Mouse (Mus musculus) heart, embryonic 10.5 days (tissue): Measurements from ENCODE around the gene 5730596B20Rik. TPM values are rescaled to one million over a fixed set of nuclear protein-coding genes. Genes with fewer than 3 reads are reported as not detected.

Experiments
- DNase-seq: peaks from one replicate; pipeline ENCODE4 v3.0.0-alpha.2; 2017; ENCODE audit warnings: low spot score
- H3K27ac ChIP-seq: fragments of 300-500 bp; sonication (generic); 2 replicates; pipeline ENCODE4 v1.5.1; 2016; ENCODE audit warnings: mild to moderate bottlenecking
- H3K27me3 ChIP-seq: fragments of 300-500 bp; sonication (generic); 2 replicates; pipeline ENCODE4 v1.6.1; 2016; ENCODE audit warnings: mild to moderate bottlenecking; ENCODE audit not compliant: poor library complexity, insufficient read depth, severe bottlenecking
- H3K36me3 ChIP-seq: fragments of 300-500 bp; sonication (generic); 2 replicates; pipeline ENCODE4 v1.6.1; 2016; ENCODE audit warnings: mild to moderate bottlenecking, moderate library complexity
- H3K4me1 ChIP-seq: fragments of 300-500 bp; sonication (generic); 2 replicates; pipeline ENCODE4 v1.6.1; 2016; ENCODE audit warnings: mild to moderate bottlenecking
- H3K4me3 ChIP-seq: fragments of 300-500 bp; sonication (generic); 2 replicates; pipeline ENCODE4 v1.5.1; 2016; ENCODE audit warnings: mild to moderate bottlenecking, moderate library complexity
- H3K9me3 ChIP-seq: fragments of 300-500 bp; sonication (generic); 2 replicates; pipeline ENCODE4 v1.6.1; 2016; ENCODE audit warnings: mild to moderate bottlenecking, moderate library complexity
- WGBS: fragments of 180-500 bp; shearing (Covaris S2); methylation state at CpG from one replicate; pipeline ENCODE4 v1.1.7; 2016; 5-methylcytosine and 5-hydroxymethylcytosine counted together
- polyA plus RNA-seq: library from polyadenylated mRNA; unstranded; fragments of >200 nt; fragmentation: Nextera tagmentation; extraction: Ambion mirVana; gene quantifications from 2 replicates; pipeline ENCODE4 v1.2.1, GENCODE M21; 2016

The 5730596B20Rik gene
- polyA plus RNA-seq: 0.07 and 1.5 TPM in 2 replicates

DNA sequence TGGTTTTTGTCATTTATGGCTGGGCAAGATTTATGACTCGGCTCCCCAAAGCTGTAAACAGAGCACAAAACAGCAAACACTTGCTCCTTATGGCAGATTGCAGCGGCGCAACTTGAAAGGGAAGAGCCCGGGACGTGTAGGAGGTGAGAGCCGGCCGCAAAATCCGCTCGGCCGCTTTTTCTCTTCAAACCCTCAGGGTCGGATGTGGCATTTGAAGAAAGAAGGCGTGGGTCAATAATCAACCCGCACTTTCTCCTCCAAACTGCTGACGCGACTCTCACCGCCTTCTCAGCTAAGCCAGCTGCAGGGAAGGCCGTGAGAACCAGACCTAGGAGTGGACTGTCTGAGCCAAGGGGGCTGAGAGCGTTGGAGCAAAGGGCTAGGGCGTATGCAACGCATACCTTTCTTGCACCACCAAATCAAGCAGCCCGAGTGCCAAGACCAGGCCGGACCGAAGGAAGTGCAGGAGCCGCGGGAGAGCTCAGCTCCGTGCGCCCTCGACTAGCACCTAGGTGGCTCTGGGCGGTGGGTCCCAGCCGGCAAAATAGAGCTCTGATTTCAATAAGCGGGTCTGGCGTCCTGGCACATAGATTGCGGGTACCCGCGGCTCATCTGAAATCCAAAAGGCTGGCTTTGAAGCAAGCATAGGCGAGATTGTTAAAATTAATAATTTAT is at the start of gene 5730596B20Rik:
5730596B20Rik (plus strand) TSS at position 438 of the 675 bp plus-strand sequence.
- Histone ChIP-seq H3K27ac (peak within 1 kb of the TSS; percentile 87), H3K9me3 (no peaks in the 10 kb centered on the region), H3K27me3 (peaks cover 100% of the 10 kb centered on the region), H3K36me3 (no peaks in the 10 kb centered on the region), H3K4me3 (peak within 1 kb of the TSS; percentile 62), H3K4me1 (peaks cover 20% of the 10 kb centered on the region)
- under 1% methylated on average over 36 of the region's 36 CpGs for WGBS
- peak; percentile 75 for DNase-seq

DNA sequence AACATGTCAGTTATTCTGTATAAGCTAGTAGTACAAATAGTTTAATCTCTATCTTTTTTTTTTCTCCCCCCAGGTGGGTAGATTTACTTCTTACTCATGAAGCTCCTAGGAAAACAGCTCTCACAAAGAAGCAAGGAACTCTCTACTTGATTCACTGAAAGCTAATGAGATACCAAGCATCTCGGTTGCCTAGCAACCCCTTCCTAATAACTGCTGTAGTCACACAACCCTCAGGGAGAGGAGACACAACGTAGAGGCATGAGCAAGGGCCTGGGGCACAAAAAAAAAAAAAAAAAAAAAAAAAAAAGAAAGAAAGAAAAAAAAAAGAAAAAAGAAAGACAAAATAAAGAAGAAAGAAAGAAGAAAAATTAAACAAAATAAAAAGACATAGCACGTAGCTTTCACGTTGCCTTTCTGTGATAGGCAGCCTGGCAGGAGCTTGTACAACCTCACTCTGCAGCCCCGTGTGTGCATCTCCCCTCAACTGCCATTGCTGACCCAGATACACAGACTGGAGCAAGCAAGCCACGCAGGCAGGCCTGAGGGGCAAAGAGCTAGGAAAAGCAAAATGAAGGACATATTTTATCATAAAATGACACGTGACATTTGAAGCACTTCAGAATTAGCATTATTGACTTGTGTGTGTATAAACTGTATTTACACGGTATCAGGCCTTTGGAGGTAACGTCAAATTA is 39.3 kb upstream of the 5730596B20Rik start:
- Histone ChIP-seq H3K4me3 (no peak overlapping the region), H3K9me3 (no peaks in the 10 kb centered on the region), H3K27ac (no peak overlapping the region), H3K27me3 (peaks cover 6% of the 10 kb centered on the region; the same call in 1 of the 2 replicates), H3K4me1 (0 out of 2 replicates have a peak, but pooled peaks cover 4% of the 10 kb centered on the region), H3K36me3 (no peaks in the 10 kb centered on the region)
- no peak for DNase-seq
- 71% methylated on average over 9 of the region's 9 CpGs for WGBS

DNA sequence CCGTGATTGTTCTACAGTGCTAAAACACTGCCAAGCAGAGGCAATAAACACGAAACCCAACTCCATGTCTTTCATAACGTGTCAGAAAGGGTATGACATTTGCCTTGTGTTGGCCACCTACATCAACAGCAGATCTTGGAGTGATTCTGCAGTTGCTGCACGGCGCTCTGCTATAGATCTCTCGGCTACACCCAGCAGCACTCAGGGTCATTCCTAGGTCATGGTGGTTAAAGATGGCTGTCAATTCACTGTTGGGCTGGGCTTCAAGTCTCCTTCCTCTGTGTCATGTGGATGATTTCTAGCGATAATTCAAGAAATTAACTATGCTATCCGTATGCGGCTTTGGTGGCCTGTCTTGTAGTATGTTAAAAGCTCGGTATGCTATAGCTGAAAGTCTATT is 38.7 kb upstream of the 5730596B20Rik start:
- H3K36me3 ChIP-seq: no peaks in the 10 kb centered on the region
- H3K9me3 ChIP-seq: no peaks in the 10 kb centered on the region
- DNase-seq: no peak
- 0 out of 2 replicates have a peak, but pooled peaks cover 4% of the 10 kb centered on the region for H3K4me1 ChIP-seq
- H3K4me3 ChIP-seq: no peak overlapping the region
- WGBS: 69% methylated on average over 10 of the region's 10 CpGs
- H3K27me3 ChIP-seq: peaks cover 6% of the 10 kb centered on the region; the same call in 1 of the 2 replicates
- H3K27ac ChIP-seq: no peak overlapping the region

DNA sequence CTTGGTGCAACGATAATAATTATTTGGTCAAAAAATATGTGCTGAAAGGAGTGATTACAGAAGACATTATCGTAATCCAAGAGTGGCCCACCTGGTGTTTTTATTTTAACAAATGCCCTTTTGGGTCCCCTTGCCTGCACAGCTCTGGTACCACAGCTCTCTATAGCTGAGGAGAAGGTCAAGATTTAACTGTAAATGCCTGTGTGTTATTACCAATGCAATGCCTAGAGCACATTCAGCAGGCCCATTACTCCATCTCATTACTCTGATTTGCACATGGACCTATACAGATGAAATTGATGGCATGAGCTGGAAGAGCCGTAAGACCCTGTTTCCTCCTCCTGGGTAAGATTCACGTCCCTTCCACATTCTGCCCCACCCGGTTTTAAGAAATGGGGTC is 38.2 kb upstream of the 5730596B20Rik start:
- Histone ChIP-seq H3K4me3 (no peak overlapping the region), H3K9me3 (no peaks in the 10 kb centered on the region), H3K4me1 (0 out of 2 replicates have a peak, but pooled peaks cover 4% of the 10 kb centered on the region), H3K36me3 (no peaks in the 10 kb centered on the region), H3K27me3 (peaks cover 6% of the 10 kb centered on the region; the same call in 1 of the 2 replicates), H3K27ac (no peak overlapping the region)
- no peak for DNase-seq
- 82% methylated on average over 5 of the region's 5 CpGs for whole genome bisulfite sequencing

DNA sequence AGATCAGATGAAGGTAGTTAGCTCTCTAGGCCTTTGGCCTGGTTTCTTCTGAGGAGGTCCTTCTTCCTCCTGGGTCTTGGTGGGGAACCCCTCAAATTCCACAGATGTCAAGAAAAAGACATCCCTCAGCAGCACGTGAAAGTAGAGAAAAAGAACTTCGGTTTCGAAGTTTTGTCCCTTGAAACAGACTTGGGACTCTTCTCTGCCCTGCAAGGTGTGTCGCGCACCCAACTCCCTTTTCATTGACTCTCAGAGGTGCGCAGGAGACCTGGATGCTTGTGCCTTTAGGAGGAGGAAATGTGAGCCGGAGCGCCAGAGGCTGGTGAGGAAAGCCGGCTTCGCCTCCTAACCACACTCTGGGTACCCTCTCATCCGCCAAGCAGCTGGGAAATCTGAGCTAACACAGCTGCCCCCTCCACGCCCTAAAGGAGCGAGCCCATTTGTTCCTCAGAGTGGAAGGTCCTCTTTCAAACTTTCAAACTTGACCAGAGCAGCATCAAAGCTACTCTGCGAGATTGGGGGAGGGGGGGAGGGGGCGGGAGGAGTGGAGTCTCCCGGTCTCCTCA is 26.8 kb upstream of the 5730596B20Rik start:
- Histone ChIP-seq H3K4me1 (peaks cover 5% of the 10 kb centered on the region; the same call in 1 of the 2 replicates), H3K9me3 (no peaks in the 10 kb centered on the region), H3K27me3 (peaks cover 91% of the 10 kb centered on the region), H3K27ac (no peak overlapping the region), H3K4me3 (no peak overlapping the region), H3K36me3 (no peaks in the 10 kb centered on the region)
- no peak for DNase-seq
- WGBS: 4% methylated on average over 16 of the region's 16 CpGs

DNA sequence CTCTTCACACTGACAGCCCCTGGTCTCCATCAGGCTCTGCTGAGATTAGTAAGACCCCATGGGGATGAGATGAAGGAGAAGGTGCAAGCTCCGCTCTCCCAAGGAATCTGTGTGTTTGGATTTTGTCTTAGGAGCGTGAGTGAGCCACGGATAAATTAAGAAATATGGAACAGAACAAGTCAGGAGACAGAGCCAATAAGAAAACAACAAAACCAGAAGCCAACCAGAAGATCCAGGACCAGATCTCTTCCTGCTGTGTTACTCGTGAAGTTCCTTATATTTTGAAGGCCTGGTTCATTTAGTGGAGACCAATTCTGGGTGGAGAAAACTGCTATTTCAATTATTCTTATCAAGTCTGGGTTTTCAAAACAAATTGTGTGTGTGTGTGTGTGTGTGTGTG is 25.7 kb upstream of the 5730596B20Rik start:
- 10% methylated on average over 4 of the region's 4 CpGs for WGBS
- Histone ChIP-seq H3K36me3 (no peaks in the 10 kb centered on the region), H3K27me3 (peaks cover 92% of the 10 kb centered on the region), H3K4me3 (no peak overlapping the region), H3K4me1 (peaks cover 8% of the 10 kb centered on the region), H3K9me3 (no peaks in the 10 kb centered on the region), H3K27ac (no peak overlapping the region)
- DNase-seq: no peak

DNA sequence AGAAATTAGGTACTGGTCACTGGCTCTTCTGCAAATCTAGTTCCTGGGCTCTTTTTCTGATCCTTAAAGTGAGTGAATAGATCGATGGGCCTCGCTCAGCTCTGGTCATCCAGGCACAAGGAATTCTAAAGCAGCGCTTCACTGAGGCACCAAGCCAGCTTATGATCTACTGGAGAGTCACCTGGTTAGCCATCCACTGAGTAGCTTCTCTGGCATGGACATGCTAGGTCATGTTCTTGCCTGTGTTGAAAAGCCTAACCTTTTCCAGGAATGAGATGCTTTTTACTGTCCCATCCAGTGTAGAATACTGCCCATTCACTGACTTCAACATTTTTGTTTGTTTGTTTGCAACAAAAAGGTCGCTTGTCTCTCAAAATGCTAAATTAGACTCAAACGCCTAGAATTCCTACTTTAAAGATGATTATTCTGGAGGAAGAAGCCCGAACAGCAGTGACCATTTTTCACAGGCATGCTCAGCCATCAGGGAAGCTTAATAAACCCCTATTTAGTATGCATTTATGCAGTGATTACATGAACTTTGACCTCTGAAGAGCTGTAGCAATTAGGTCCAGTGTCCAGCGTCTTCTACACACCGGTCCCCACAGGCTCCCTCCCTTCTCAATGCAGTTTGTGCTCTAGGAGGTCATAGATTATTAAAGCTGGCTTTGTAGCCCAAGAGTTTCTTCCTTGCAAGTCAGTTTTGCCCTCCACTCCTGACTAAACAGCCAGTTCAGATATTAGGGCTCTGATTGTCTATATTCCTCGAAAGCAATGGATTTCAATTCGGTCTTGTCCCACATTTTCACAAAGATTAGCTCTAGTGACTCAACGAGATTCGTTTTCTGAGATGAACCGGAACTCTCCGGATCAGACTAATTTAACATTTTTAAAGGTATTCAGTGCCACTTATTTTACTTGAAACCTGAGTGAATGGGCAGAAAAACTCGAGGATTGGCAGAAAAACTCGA is 24.8 kb upstream of the 5730596B20Rik start:
- Histone ChIP-seq H3K4me3 (no peak overlapping the region), H3K36me3 (no peaks in the 10 kb centered on the region), H3K27ac (no peak overlapping the region), H3K27me3 (peaks cover 92% of the 10 kb centered on the region), H3K4me1 (peaks cover 16% of the 10 kb centered on the region), H3K9me3 (no peaks in the 10 kb centered on the region)
- WGBS: 8% methylated on average over 16 of the region's 16 CpGs
- DNase-seq: no peak

DNA sequence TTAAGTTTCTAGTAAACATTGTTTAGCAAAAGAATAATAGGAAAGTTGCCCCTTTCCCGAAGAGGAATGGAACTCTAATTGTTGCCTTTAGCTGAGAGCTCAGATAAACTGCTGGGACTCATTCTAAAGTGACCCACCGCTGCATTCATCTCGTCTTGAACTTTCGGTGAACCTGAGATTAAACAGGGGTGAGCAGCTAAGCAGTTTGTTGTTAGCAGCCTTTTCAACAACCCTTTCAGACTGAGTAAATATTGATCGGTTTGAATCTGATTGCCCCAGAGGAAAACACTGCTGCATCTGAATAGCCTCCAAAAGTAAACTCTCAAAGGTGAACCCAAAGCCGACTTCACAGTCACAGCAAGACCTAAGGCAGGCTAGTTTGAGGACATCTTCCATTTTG is 24.0 kb upstream of the 5730596B20Rik start:
- no peak overlapping the region for H3K27ac ChIP-seq
- H3K4me1 ChIP-seq: peaks cover 23% of the 10 kb centered on the region
- H3K9me3 ChIP-seq: no peaks in the 10 kb centered on the region
- no peaks in the 10 kb centered on the region for H3K36me3 ChIP-seq
- H3K27me3 ChIP-seq: peaks cover 92% of the 10 kb centered on the region
- no peak for DNase-seq
- WGBS: 2% methylated on average over 6 of the region's 6 CpGs
- no peak overlapping the region for H3K4me3 ChIP-seq

DNA sequence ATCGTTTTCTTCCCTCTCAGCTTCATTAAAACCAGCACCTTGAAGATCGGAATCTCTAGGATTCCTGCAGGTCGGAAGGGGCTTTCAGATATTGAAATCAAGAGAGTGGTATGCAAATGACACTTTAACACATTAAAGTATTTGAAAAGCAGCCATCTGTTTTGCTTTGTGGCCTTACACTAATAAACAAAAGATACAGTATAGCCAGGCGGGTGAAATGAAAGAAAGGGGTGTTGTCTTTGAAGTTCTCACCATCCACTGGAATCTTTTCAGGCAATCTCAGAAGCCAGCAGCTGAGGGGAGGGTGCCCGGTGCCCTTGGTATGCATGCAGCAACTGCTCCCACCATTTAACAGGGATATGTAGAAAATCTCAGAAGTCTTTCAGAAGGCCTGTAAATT is 23.3 kb upstream of the 5730596B20Rik start:
- Histone ChIP-seq H3K27ac (no peak overlapping the region), H3K4me3 (no peak overlapping the region), H3K27me3 (peaks cover 100% of the 10 kb centered on the region), H3K9me3 (no peaks in the 10 kb centered on the region), H3K4me1 (peaks cover 31% of the 10 kb centered on the region), H3K36me3 (no peaks in the 10 kb centered on the region)
- WGBS: 17% methylated on average over 5 of the region's 5 CpGs
- DNase-seq: peak; percentile 59

DNA sequence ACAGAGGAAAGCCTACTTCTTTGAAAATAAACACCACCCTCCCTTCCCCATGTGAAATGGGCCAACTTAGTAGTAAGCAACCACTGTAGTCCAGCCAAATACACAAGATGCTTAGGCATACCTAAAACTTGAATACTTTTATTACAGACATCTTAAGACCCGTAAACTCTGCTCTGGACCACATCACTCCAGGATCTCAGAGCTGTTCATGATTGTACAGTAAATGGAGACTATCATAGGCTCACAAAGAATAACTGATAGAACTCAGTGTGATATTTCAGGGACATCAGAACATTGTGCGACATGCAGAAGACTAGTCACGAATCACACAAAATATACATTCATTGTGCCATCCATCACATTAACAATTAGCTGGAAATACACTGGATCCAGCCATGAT is 21.8 kb upstream of the 5730596B20Rik start:
- Histone ChIP-seq H3K36me3 (no peaks in the 10 kb centered on the region), H3K4me1 (peaks cover 42% of the 10 kb centered on the region), H3K27me3 (peaks cover 100% of the 10 kb centered on the region), H3K4me3 (no peak overlapping the region), H3K9me3 (no peaks in the 10 kb centered on the region), H3K27ac (no peak overlapping the region)
- DNase-seq: no peak
- WGBS: 57% methylated on average over 3 of the region's 3 CpGs

DNA sequence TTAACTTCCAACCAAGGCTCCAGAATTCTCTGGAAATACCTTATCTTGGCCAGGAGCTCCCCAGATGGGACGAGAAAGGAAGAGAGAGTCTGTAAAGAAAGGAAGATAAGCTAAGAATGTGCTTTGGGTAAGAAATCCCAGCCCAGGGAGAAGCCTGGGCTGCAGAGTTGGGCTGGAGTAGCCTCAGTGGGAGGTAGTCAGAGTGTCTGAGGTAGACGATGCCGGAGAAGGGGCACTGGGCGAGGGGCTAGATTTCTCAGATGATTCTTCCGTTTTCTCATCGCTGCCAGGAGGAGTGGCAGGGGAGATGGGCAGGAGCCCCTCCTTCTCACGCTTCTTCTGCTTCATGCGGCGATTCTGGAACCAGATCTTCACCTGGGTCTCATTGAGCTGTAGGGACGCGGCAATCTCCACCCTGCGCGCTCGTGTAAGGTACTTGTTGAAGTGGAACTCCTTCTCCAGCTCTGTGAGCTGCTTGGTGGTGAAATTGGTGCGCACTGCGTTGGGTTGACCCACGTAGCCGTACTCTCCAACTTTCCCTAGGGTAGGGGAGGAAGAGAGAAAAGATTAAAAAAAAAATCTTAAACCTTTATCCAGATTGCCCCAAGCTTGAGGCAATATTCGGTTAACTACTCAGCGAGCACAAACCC is 20.6 kb upstream of the 5730596B20Rik start:
- 1% methylated on average over 20 of the region's 20 CpGs for WGBS
- Histone ChIP-seq H3K9me3 (no peaks in the 10 kb centered on the region), H3K4me1 (peaks cover 42% of the 10 kb centered on the region), H3K36me3 (no peaks in the 10 kb centered on the region), H3K27ac (no peak overlapping the region), H3K27me3 (peaks cover 100% of the 10 kb centered on the region), H3K4me3 (peak overlapping the region; percentile 89)
- DNase-seq: no peak
